Mouse (Mus musculus): Measurements from ENCODE around the gene Tbc1d32.

DNA sequence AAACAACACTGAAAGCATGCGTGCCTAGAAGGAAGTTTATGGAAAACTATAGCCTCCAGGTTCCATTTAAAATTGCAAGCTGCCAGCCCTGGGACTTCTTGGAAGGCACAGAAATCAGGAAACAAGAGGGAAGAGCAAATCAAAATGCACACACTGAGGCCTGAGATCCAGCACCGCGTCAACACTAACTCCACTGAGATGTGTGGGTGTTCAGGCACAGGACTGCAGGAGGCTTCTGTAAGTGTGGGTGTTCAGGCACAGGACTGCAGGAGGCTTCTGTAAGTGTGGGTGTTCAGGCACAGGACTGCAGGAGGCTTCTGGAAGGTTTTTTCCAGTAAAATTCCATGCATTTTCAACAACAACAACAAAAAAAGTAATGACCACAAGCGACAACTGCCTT, 62.7 kb downstream of the Tbc1d32 start:
- no peak for TF ChIP-seq CTCF (conservative IDR thresholded peaks at IDR 0.05 in 1 of 2, IDR thresholded peaks at IDR 0.05 in 1 of 2; ENCODE audit: low read depth in 2 of 2, low read length in 2 of 2)
- TF ChIP-seq UBTF (IDR thresholded peaks at IDR 0.05; ENCODE audit: low read depth, low read length) = no peak
- TF ChIP-seq POLR2A (IDR thresholded peaks at IDR 0.05; ENCODE audit: low read depth, low read length) = no peak
- TF ChIP-seq EP300 (IDR thresholded peaks at IDR 0.05; ENCODE audit: low read length) = no peak
- no peak for TF ChIP-seq RCOR1 (conservative IDR thresholded peaks at IDR 0.05; ENCODE audit: low read depth, low read length)
- TF ChIP-seq KAT2A (IDR thresholded peaks at IDR 0.05; ENCODE audit: insufficient replicate concordance, low read length) = no peak
- TF ChIP-seq SMC3 (IDR thresholded peaks at IDR 0.05; ENCODE audit: low read depth, low read length) = no peak
- no peak for TF ChIP-seq TCF12 (IDR thresholded peaks at IDR 0.05; ENCODE audit: low read depth, low read length)
- TF ChIP-seq E2F4 (IDR thresholded peaks at IDR 0.05; ENCODE audit: insufficient replicate concordance, low read depth, low read length) = no peak
- TF ChIP-seq NELFE (IDR thresholded peaks at IDR 0.05; ENCODE audit: low read depth, low read length) = no peak
- TF ChIP-seq ZC3H11A (IDR thresholded peaks at IDR 0.05; ENCODE audit: low read depth, low read length) = no peak
- no peak for TF ChIP-seq ZNF384 (IDR thresholded peaks at IDR 0.05; ENCODE audit: low read depth, low read length)
- TF ChIP-seq MAFK (IDR thresholded peaks at IDR 0.05; ENCODE audit: insufficient replicate concordance, low read length) = no peak
